Mouse (Mus musculus) left cerebral cortex, postnatal 10 days (tissue): ENCODE measurements at regions not wholly inside any gene's neighbourhood (a gene's known extent, or its start where the extent isn't known, plus 50 kb on each side); places are given as distances from the start of the nearest gene placed in this dataset.

ENCODE experiments used
- DNase-seq, 2 experiments: peaks; one replicate each; pipeline ENCODE4 v3.0.0; 2021 to 2022; ENCODE audit warnings: low spot score in 2 of 2, mixed read lengths in 1 of 2; ENCODE audit errors: extremely low spot score in 1 of 2
- intact Hi-C: fragments of 180-260 bp; cut with DNase I; formaldehyde crosslinking; loops from one replicate; pipeline ENCODE4 v1.15.1; 2025

DNA sequence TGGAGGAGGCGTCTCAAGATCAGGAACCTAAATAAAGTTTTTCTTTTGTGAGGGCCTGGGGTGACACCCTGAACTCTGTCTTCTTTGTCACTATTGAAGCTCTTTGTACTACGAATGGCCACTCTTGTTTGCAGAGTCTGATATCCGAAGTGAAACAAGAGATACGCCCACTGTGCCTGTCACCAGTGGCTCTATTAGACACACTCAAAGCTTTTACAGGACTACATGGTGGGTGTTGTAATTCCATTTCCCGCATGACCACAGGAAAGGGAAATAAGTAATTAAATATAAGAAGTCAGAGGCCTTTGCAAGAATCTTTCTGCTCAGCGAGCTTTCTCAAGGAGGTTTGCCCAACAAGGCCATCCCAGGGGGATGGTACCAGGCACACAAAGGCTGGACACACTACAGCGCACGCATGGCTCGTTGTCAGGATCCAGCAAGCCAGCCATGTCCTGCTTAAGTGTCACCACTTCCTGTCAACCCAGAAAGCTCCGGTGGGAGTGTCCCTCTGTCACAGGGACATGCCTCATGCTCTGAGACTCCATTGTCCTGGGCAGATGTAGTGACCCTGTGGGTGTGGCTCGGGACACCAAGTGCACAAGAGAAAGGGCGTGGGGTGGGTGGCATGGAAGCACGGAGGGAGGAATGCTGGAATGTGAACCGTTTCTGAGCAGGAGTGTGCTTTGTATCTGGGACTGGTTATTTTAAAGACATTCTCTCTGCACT lies 434.0 kb downstream of the Irx1 start:
- intact Hi-C loops = no loop called here
- no peak for DNase-seq

- intact Hi-C loops = no loop called here
Observed at GRCm38 (mm10) chr13:71517776-71518175, 445.7 kb downstream of the Irx1 start.

DNA sequence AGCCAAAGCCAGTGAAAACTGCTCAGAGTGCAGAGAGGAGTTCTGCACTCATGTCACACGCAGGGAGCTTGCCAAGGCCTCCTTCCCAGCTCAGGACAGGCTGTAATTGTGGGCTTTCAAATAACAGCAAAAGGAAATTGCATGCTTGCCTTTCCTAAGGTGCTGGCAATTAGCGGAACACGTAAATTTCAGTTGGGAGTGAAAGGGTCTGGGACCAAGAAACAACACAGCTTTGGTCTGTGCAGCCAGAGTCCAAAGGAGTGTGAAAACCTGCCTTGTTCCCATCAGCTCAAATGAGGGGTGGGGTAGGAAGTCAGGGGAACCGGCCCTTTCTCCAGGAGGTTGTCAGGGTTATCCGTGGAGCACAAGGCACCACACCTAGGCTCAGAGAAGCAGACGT lies 450.3 kb downstream of the Irx1 start:
- DNase-seq = no peak
- intact Hi-C loops = no loop called here

More at GRCm38 (mm10) chr13:71517776-71518175, 445.7 kb downstream of the Irx1 start:
- DNase-seq = no peak

GRCm38 (mm10) chr13:71507956-71508401 lies 455.5 kb downstream of the Irx1 start:
- peak; percentile 13 to 23 for DNase-seq
- intact Hi-C loops = no loop called here

DNA sequence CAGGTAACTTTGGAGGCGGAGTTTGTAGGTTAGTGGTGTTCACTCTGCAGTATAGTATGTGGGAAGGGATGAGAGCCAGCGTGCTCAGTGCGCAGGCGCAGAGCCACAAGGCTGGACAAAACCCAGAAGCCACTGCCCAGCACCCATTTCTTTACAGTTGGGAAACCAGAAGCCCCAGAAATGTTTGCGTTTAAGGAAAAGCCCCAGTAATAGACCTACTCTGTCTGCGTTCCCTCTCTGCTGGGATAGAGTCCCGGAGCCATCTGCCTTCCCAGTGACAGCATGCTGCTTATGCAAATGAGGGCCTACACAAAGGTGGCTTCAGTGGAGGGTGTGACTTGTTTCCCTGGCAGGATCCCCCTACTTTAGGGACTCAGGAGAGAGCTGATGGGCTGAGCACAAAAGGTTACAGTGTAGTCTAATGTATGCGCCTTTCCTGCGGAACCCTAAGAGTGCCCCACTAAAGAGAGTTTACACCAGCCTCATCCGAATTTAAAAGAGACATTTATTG lies 456.0 kb downstream of the Irx1 start:
- intact Hi-C loops = no loop called here
- peak; percentile 40 to 50 for DNase-seq

DNA sequence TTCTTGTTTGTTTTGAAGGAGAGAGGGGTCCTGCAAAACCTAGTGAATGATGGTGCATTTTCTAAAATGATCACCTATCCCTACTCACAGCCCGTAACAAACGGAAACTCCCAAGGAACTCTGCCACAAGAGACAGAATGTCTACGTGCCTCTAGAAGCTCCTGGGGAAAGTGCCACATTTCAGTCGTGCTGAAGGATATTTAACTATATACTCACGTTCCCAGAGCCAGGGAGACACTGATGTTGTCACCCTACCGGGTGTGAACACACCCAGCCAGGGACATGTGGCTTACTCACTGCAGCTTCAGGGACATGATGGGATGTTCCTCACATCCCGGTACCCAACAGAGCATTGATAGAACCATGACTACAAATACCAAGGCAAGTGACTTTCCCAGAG lies 456.7 kb downstream of the Irx1 start:
- no peak for DNase-seq
- intact Hi-C loops = no loop called here

DNA sequence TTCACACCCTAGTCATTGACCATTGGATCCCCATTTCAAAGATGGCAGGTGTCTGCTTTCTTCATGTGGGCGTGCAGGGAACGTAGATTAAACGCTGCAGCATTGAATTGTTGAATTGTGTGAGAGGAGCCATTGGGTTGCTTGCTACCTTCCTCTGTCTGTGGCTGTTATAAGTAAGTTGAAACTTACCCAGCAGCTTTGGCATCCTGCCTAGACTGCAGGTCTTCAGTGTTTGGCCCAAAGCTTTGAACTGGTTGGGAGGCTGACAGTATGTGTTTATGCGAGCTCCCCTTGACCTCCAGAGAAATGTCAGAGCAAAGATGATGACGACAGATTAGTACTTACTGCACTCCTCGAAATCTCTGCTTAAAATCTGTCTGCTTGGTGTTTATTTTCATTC lies 473.8 kb downstream of the Irx1 start:
- no peak for DNase-seq
- intact Hi-C loops = no loop called here

GRCm38 (mm10) chr13:71481205-71481604 lies 482.3 kb downstream of the Irx1 start:
- no peak for DNase-seq
- intact Hi-C loops = no loop called here

DNA sequence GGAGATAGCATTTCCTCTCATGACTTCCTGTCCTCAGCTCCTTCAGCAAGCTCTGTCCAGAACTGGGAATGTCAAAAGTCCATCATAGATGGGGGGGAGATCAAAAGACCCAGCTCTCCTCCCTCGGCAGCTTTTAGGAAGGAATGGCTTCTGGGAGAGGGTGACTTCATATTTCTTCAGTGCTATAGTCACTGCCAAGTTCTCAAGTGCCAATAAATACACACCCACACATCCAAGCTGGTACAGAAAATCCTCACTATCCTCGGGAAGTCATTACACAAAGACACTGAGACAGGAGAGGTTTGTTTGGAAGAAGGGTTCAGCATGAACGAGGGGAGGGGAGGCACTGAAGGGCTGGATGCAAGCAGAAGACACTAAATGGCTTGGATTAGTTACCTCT lies 502.0 kb downstream of the Irx1 start:
- peak in 1 of 2 experiments; percentile 2 for DNase-seq
- intact Hi-C loops = no loop called here

DNA sequence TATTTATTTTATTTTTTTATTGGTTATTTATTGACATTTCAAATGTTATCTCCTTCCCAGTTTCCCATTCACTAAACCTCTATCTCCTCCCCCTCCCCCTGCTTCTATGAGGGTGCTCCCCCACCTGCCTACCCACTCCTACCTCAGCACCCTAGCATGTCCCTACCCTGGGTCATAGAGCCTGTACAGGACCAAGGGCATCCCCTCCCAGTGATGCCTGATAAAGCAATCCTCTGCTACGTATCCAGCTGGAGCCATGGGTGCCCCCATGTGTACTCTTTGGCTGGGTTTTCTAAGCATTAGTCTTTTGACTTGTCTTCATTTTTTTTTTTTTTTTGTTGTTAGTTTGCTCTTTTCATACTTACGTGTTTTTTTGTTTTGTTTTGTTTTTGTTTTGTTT lies 502.9 kb downstream of the Irx1 start:
- intact Hi-C loops = no loop called here
- DNase-seq = no peak

DNA sequence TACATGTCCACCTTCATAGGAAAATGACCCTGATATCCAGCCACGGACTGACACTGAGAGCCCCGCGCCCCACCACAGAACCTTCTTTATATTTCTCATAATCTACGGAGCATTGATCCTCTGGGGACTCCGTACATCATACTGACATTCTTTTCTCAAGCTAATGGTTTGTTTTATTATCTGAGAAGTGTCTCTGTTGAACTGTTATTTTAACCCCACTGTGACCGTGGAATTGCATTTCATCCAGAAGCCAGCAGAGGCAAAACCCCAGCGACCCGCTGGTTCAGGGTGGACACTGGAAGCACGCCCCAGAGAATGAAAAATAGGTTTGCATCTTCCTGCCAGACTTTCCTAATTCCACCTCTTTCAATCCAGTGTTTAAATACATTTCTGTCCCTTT lies 503.4 kb downstream of the Irx1 start:
- intact Hi-C loops = no loop called here
- DNase-seq = no peak

- intact Hi-C loops = loop anchor here (5.0 to 10.0 kb wide), 3 partner anchors 354 to 1168 kb away; partner anchors contain the start of gene Irx2
- no peak for DNase-seq
Observed at GRCm38 (mm10) chr13:71459022-71459536, 504.4 kb downstream of the Irx1 start.

- DNase-seq = peak; percentile 49 to 72
- intact Hi-C loops = loop anchor here (5.0 to 10.0 kb wide), 3 partner anchors 353 to 1169 kb away; partner anchors contain the start of gene Irx2
Observed at GRCm38 (mm10) chr13:71458061-71458935, 505.2 kb downstream of the Irx1 start.

- DNase-seq = no peak
- intact Hi-C loops = loop anchor here (5.0 to 10.0 kb wide), 3 partner anchors 353 to 1170 kb away; partner anchors contain the start of gene Irx2
Observed at GRCm38 (mm10) chr13:71457550-71457949, 506.0 kb downstream of the Irx1 start.

DNA sequence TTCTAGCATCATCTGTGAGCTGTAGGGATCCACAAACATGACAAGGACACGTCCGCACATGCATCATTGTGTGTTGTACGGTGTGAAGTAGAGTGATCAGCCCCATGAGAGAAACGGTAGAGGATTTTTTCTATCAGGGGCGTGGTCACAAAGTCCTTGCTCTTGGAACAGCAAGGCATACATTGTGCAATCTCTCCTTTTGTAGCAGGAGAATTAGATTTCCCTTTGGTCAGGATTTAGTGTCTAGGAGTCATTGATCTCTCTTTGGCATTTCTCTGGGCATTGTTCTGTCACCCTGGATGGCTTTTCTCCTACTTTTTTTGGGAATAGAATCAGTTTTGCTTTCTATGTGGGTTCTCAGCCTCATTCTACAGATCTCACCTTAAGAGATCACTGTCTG lies 511.3 kb downstream of the Irx1 start:
- intact Hi-C loops = loop anchor here (10.0 kb wide), 1 partner anchor 347 kb away; no protein-coding TSS in a partner anchor
- no peak for DNase-seq

DNA sequence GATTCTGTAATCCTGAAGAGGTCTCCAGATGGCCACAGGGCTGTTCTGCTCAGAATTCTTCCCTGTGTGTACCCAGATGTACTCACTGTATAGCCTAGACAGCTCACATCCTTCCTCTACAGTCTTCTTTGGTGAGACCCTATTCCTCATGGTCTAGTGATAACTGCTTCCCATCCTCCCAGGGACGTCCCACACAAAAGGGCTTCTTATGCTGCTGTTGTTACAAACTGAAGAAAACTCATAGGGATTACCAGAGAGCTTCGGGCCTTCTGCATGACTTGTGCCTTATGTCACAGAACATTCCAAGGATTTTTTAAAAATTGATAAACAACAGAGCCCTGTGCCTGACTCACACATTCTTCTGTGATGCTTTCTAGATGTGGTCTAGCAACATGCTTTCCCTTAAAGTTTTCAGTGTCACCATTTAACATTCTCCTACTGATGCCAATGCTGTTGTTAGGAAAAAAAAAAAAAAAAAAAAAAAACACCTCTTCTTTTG lies 525.9 kb downstream of the Irx1 start:
- intact Hi-C loops = no loop called here
- no peak for DNase-seq

DNA sequence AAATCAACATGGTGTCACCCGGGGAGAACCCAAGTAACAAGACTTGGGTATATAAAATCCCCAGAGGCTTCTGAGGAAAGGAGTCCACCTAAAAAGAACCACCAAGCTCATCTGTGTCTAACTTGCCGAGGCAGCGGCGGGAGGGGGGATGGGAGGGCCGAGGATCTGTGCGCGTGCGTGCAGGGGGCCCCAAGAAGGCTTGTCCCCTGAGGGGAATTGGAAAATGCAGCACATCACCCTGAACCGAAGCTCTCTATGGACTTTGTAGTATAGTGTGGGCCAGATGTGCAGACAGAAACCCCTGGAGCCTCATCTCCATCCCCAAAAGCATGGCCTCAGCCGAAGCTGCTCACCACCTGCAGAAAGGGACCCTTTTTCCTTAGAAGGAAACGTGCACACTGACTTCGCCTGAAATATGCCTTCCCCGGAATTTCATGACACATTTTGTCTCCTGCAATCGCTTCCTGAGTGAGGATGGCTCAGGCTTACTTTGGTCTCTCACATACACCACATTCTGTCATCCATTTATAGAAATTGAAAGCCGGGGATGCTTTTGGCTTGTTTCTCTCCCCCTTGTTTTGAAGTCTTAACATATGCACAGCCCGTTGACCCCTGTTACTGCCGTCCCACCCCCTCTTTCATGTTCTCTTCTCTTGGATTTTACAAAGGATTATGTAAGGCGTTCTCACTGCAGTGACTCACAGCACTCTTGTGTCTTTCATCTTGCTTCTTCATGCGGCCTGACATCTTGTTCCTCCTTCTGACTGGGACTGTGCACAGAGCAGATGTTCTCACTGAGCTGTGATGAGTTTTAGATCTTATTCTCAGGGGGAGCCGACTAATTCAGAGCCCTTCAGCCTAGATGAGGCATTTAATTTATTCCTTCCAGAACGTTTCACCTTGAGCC lies 559.6 kb downstream of the Irx1 start:
- DNase-seq = peak in 1 of 2 experiments; percentile 9
- intact Hi-C loops = no loop called here

- no peak for DNase-seq
Observed at GRCm38 (mm10) chr13:71393716-71394309, 552.2 kb upstream of the Adamts16 start.

More at GRCm38 (mm10) chr13:71393716-71394309, 552.2 kb upstream of the Adamts16 start:
- intact Hi-C loops = no loop called here
